Mouse (Mus musculus) left cerebral cortex, adult 11 months (tissue): ENCODE results near the gene Zfr.
"Not testable (repeated sequence)": the region's sequence is repeated elsewhere in the genome, so short reads cannot be mapped to it uniquely, and the experiment has no call there.

Experiments
- DNase-seq: peaks from one replicate; pipeline ENCODE4 v3.0.0; 2022; ENCODE audit warnings: low spot score

The Zfr gene

GRCm38 (mm10) chr15:12216119-12216518 is 98.5 kb downstream of the Zfr start:
- no peak for DNase-seq

GRCm38 (mm10) chr15:12216798-12217197 is 99.2 kb downstream of the Zfr start:
- DNase-seq, result no peak

DNA sequence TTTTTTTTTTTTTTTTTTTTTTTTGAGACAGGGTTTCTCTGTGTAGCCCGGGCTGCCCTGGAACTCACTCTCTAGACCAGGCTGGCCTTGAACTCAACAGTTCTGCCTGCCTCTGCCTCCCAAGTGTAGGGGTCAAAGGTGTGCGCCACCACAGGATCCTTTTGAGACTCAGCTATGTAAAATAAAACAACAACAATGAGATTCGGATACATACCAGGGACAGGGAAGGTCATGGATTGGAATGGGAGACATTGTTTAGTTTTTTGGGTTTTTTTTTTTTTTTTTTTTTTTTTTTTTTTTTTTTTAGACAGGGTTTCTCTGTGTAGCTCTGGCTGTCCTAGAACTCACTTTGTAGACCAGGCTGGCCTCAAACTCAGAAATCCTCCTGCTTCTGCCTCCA is 99.7 kb downstream of the Zfr start:
- DNase-seq, result not testable (repeated sequence)

- DNase-seq, result no peak
Measured at GRCm38 (mm10) chr15:12217849-12218248, 100.2 kb downstream of the Zfr start.

DNA sequence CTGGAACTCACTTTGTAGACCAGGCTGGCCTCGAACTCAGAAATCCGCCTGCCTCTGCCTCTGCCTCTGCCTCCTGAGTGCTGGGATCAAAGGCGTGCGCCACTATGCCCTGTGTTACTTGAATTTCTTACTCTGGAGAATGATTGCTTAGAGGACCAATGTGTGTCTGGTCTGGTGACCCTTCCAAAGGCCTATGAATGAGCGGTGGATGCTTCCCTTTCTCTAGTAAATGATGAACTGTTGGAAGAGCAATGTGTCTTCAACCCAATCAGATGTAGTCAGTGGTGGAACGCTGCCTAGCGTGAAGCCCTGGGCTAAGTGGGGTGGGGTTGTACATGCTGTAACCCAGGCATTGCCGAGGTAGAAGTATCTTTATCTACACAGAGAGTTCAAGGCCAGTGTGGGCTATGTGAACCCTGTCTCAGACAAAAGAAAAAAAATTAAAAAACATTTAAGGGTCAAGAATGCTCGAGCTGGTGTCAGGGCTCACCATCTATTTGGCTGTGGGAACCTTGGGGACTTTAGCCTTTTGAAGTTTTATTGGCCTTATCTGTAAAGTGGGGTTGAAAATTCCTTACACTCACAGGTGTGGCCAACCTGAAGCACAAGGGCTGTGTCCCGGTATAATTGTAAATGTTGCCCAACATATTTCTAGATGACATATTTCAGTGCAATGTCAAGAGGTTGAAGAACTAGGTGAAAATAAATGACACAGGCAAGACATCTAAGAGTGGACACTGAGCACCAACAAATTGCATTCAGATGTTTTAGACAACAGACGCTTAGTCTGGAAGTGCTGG is 101.2 kb downstream of the Zfr start:
- DNase-seq, result no peak

DNA sequence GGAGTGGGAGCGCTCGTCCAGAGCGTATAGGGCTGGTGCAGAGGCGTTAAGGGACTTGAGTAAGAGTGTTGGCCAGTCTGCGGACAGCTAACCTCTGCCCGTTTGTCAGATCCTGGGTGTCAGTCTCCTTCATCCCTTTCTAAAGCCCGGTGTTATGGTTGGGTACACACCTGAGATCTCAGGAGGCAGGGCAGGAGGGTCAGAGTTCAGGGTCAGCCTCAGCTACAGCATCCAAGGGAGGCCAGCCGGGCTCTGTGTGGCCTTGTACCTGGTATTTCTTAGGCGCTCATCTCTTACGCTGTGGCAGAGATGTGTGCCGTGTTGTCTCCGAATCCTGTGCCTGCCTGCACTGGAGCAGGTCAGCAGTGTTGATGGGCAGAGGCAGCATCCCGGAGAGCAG is 103.5 kb downstream of the Zfr start:
- no peak for DNase-seq

DNA sequence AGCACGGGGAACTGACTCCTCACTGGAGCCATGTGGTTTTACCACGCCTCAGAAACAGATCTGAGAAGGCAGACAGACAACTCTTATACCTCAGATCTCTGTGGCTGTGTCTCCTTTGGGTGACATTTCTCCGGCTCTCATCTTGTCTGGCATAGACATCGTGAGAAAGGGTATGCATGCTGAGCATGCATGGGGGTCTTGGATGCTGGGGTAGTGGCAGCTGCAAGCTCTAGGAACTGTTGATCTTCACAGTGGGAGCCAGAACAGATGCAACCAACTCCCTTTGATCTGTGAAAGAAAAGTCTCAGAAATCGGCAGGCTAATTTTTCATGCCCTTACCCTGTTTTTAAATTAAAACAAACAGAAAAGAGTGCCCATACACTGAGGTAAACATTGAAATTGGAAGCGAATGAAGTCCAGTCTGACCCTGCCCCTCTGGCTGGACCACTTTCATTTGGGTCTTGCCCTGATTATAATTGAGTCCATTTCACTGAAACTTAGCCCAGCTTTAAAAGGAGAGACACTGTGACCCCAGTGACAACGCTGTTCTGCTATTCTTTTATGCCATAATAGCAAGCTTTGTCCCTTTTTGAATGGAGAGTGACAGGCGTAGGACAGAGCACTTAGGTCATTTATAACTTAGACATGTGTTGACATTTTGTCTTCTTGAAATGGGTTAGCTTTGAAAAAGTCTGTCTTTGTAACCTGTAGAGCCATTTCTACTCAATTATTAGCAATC is 105.1 kb downstream of the Zfr start:
- no peak for DNase-seq

DNA sequence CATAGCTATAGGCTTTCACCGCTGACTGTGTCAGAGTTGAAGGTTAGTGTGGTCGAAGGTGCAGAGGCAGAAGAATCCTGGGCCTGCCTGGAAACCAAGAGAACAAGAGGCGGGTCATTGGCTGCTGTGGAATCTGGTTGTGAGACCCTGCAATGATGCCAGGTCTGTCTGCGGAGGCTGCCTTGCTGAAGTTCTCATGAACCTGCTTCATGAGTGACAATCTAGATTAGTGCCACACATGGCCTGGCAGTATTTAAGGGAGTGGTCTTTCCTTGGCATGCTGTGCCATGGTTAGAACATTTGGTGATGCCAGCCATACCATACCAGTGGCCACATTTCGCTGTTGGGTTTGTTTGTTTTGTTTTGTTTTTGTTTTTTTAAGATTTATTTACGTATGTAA is 105.8 kb downstream of the Zfr start:
- no peak for DNase-seq

GRCm38 (mm10) chr15:12224239-12224638 is 106.6 kb downstream of the Zfr start:
- DNase-seq, result no peak

GRCm38 (mm10) chr15:12225062-12225461 is 107.4 kb downstream of the Zfr start:
- DNase-seq, result no peak

DNA sequence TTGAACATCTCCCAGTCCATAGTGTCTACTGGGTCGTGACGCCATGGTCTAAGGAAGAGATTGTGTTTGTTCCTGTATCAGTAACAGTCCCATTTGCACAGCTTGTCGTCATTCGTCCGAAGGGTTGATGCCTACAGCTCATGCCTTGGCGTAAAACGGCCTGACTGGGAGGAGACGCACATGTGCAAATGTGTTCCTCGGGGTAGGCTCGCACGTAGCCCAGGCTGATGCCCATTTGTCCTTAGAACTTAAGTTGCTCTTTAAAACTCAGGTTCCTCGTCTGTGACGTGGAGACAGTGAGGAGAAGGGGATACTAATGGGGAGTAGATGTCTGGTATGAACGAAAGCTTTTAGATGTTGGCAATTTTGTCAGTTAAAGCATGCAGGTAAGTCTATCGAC is 109.3 kb downstream of the Zfr start:
- no peak for DNase-seq

GRCm38 (mm10) chr15:12227355-12227754 is 109.7 kb downstream of the Zfr start:
- no peak for DNase-seq

DNA sequence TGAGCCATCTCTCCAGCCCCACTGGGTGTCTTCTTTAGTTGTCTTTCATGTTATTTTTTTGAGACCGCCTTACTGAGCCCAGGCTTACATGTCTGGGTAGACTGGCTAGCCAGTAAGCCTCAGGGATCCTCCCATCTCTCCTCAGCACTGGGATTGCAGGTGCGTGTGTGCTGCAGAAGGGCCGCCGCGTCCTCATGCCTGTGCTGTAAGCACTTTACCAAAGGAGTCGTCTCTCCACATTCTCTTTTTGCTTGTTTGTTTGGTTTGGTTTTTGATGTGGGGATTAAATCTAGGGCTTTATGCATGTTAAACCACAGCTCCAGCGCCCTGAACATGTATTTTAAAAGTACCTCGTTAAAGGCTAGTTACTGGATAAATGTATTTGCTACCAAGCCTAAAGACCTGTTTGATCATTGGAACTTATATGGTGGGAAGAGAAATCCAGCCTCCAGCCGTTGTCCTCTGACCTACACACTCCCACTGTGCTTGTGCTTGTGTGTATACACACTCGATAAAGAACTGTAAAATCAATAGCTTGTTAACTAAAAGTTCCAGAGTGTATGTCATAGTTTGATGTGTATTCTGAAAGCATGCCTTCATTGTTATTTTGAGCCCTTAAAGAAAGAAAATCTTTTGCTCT is 112.1 kb downstream of the Zfr start:
- no peak for DNase-seq

GRCm38 (mm10) chr15:12230243-12230935 is 112.8 kb downstream of the Zfr start:
- DNase-seq, result no peak

- no peak for DNase-seq
Measured at GRCm38 (mm10) chr15:12231462-12231861, 113.8 kb downstream of the Zfr start.

- DNase-seq, result no peak
Measured at GRCm38 (mm10) chr15:12232429-12232828, 114.8 kb downstream of the Zfr start.

DNA sequence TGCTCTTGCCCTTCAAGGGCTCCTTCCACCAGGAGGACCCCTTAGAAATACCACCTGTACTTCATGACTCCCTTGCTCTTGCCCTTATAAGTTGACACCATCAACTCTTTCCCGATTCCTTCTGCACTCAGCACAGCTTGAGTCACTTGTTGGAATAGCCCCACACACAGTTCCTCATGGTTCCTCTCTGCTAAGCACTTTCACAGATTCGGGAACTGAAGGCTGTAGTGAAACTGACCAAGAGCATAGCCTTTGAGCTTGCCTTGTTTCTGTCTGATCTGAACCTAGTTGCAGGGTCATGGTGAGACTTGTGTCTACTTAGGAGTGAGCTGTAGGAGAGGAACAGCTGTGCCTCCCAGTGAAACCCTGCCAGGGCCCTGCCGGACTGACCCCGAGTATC is 115.4 kb downstream of the Zfr start:
- no peak for DNase-seq
